Mouse (Mus musculus) cerebellum, adult 2 months (tissue): ENCODE data around the gene Actr10. TPM values are rescaled to one million over a fixed set of nuclear protein-coding genes. Genes with fewer than 3 reads are reported as not detected.

ENCODE experiments used
- DNase-seq, 2 experiments: peaks; one replicate each; pipeline ENCODE4 v3.0.0; 2021
- H3K27ac ChIP-seq: fragments of 200-500 bp; 2 replicates; pipeline ENCODE4 v1.5.1; 2012; ENCODE audit warnings: low read length, control low read depth, inconsistent platforms; ENCODE audit not compliant: insufficient read depth
- H3K27me3 ChIP-seq: fragments of 200-500 bp; 2 replicates; pipeline ENCODE4 v1.6.1; 2012; ENCODE audit warnings: inconsistent platforms, mild to moderate bottlenecking, low read length, moderate library complexity; ENCODE audit not compliant: control insufficient read depth, insufficient read depth
- H3K4me1 ChIP-seq: fragments of 200-500 bp; 2 replicates; pipeline ENCODE4 v1.6.1; 2011; ENCODE audit warnings: low read length; ENCODE audit not compliant: control insufficient read depth, insufficient read depth
- H3K4me3 ChIP-seq: fragments of 200-500 bp; replicated peaks from 2 replicates; pipeline ENCODE3; 2011; ENCODE audit warnings: mild to moderate bottlenecking, low read depth, low read length, control low read depth; ENCODE audit not compliant: insufficient read depth
- CTCF ChIP-seq: fragments of 200-500 bp; IDR thresholded peaks from 2 replicates; pipeline ENCODE4 v1.5.1; 2011; ENCODE audit warnings: low read depth, mild to moderate bottlenecking, control low read depth, low read length, moderate library complexity, borderline replicate concordance; ENCODE audit not compliant: insufficient read depth
- POLR2A ChIP-seq: fragments of 200-500 bp; IDR thresholded peaks from 2 replicates; pipeline ENCODE4 v1.6.1; 2011; ENCODE audit warnings: low read length, control low read depth, borderline replicate concordance; ENCODE audit not compliant: insufficient read depth
- WGBS: fragments of 180-500 bp; shearing (Covaris S2); methylation state at CpG from one replicate; pipeline ENCODE4 v1.1.7; 2018; 5-methylcytosine and 5-hydroxymethylcytosine counted together
- polyA plus RNA-seq: library from polyadenylated mRNA; depleted of rRNA; stranded (reverse); fragments of >200 nt; gene quantifications from 2 replicates; pipeline ENCODE4 v1.2.3, GENCODE M21; 2012

Actr10 gene
- polyA plus RNA-seq, 1 experiment, result 108 TPM

GRCm38 (mm10) chr12:70904471-70904870, 33.2 kb upstream of the Actr10 start:
- no peak overlapping the region for H3K4me3 ChIP-seq
- H3K27me3 ChIP-seq, result no peaks in the 10 kb centered on the region
- TF ChIP-seq CTCF, result no peak
- no peak for TF ChIP-seq POLR2A
- DNase-seq, result no peak
- no peak overlapping the region for H3K27ac ChIP-seq
- no peaks in the 10 kb centered on the region for H3K4me1 ChIP-seq
- WGBS, result 78% methylated on average over 10 of the region's 10 CpGs

DNA sequence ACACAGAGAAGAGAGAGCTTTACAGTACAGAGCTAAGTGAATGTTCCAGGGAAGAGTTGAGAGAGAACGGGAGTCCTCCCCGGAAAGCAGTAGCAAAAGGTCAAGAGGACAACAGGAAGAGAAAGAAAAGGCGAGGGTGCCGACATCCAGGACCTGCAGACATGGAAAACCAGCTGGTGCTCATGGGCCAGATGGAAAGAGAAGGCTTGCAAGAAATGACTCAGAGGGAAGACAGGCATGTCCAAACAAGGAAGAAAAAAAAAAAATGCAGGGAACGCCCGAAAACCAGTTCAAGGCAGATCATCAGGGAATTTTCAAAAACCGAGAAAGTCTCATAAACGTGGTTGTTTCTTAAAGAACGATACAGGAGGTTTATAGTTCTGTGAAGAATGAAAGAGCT, 30.8 kb upstream of the Actr10 start:
- no peak for TF ChIP-seq POLR2A
- no peak for TF ChIP-seq CTCF
- Histone ChIP-seq H3K4me1 (0 out of 2 replicates have a peak, but pooled peaks cover 3% of the 10 kb centered on the region), H3K27ac (no peak overlapping the region), H3K27me3 (no peaks in the 10 kb centered on the region), H3K4me3 (no peak overlapping the region)
- 53% methylated on average over 9 of the region's 9 CpGs for WGBS
- peak; percentile 20 to 37 for DNase-seq

GRCm38 (mm10) chr12:70907651-70908050, 30.0 kb upstream of the Actr10 start:
- H3K27ac ChIP-seq, result no peak overlapping the region
- H3K4me3 ChIP-seq, result no peak overlapping the region
- no peak for DNase-seq
- TF ChIP-seq POLR2A (no peak), CTCF (no peak)
- H3K27me3 ChIP-seq, result no peaks in the 10 kb centered on the region
- WGBS, result 72% methylated on average over 11 of the region's 11 CpGs
- H3K4me1 ChIP-seq, result 0 out of 2 replicates have a peak, but pooled peaks cover 3% of the 10 kb centered on the region

DNA sequence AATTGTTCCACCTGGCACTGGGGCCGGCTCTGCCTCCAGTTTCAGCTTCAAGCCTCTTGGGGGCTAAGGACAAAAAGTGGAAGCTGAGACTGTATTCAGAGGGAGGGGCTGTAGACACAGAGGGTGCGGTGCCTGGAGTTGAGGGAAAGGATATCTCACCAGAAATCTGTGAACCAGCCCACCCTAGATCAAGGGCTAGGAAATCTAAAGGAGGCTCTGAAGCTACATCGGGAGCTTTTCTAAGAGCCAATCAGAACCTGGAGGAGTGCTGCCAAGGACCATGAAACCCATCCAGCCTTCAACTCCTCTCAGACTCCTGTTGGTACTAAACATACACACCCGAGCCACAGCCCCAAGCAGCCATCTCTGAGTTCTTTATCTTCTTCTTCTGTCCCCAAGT, 29.6 kb upstream of the Actr10 start:
- H3K4me1 ChIP-seq, result 0 out of 2 replicates have a peak, but pooled peaks cover 3% of the 10 kb centered on the region
- TF ChIP-seq CTCF (no peak), POLR2A (no peak)
- WGBS, result 53% methylated on average over 4 of the region's 4 CpGs
- no peaks in the 10 kb centered on the region for H3K27me3 ChIP-seq
- DNase-seq, result no peak
- H3K4me3 ChIP-seq, result no peak overlapping the region
- H3K27ac ChIP-seq, result no peak overlapping the region

DNA sequence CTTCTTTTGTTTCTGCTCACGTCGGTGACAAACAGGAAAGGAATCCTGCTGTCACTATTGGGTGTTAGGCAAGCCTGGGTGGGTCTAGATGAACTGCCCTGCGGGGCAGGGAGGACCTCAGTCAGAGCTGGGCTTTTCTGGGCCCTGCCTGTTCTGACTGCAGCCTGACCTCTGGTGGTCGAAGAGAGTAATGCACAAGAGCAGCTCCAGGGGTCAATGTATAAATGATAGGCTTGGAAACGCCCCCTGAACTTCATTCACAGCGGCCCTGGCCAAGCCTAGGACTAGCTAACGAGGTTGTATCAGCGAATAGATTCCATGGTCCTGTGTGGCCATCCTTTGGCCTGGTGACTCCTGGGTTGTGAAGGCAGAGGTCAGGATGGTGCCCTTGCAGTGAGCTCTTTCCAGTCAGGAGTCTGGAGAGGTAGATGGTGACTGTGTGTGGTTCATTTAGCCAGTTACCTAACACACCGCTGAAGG, 27.4 kb upstream of the Actr10 start:
- peak; percentile 73 to 88 for DNase-seq
- H3K27me3 ChIP-seq, result no peaks in the 10 kb centered on the region
- peaks cover 8% of the 10 kb centered on the region for H3K4me1 ChIP-seq
- 13% methylated on average over 9 of the region's 9 CpGs for WGBS
- TF ChIP-seq CTCF (peak; percentile 88), POLR2A (no peak)
- H3K27ac ChIP-seq, result no peak overlapping the region
- H3K4me3 ChIP-seq, result no peak overlapping the region

- H3K27me3 ChIP-seq, result no peaks in the 10 kb centered on the region
- no peak overlapping the region for H3K4me3 ChIP-seq
- TF ChIP-seq POLR2A (no peak), CTCF (peak; percentile 99)
- peak; percentile 79 to 87 for DNase-seq
- H3K27ac ChIP-seq, result no peak overlapping the region
- H3K4me1 ChIP-seq, result peaks cover 8% of the 10 kb centered on the region
- WGBS, result 10% methylated on average over 5 of the region's 5 CpGs
Measured at GRCm38 (mm10) chr12:70911029-70911428, 26.6 kb upstream of the Actr10 start.

DNA sequence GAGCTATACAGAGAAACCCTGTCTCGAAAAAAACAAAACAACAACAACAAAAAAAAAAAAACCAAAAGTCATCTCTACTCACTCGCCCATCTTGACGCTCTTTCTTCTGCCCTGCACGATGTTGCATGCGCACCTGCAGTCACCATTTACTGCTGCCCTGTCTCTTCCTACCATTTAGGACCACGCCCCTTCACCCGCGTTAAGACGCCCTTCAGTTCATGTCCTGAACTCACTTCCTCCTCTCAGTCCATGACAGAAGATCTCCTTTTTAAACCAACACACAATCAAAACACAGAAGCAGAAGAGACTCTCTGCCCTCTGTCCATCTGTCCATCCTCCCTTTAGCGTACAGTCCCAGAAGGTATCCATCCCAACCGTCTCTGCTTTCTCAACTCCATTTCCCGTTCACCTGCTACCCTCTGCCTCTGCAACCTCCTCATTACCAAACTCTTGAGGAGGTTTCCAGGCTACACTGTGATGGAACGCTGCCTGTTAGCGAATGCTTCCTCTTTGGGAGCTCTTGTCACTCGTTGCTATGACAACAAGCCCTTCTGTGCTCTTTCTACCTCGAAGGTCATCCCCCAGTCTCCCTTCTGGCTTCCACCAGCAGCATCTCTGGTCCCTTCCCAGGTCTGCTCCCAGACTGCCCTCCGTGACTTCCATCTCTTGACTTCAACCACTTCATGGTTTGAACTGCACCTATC, 25.8 kb upstream of the Actr10 start:
- Histone ChIP-seq H3K4me3 (no peak overlapping the region), H3K27ac (no peak overlapping the region), H3K27me3 (no peaks in the 10 kb centered on the region), H3K4me1 (peaks cover 8% of the 10 kb centered on the region)
- DNase-seq, result no peak
- WGBS, result 65% methylated on average over 17 of the region's 17 CpGs
- no peak for TF ChIP-seq CTCF
- TF ChIP-seq POLR2A, result no peak

- WGBS, result 57% methylated on average over 3 of the region's 3 CpGs
- TF ChIP-seq CTCF (peak; percentile 40), POLR2A (no peak)
- peak in 1 of 2 experiments; percentile 44 for DNase-seq
- no peak overlapping the region for H3K4me3 ChIP-seq
- H3K27ac ChIP-seq, result no peak overlapping the region
- no peaks in the 10 kb centered on the region for H3K27me3 ChIP-seq
- peaks cover 8% of the 10 kb centered on the region for H3K4me1 ChIP-seq
Measured at GRCm38 (mm10) chr12:70913429-70913828, 24.2 kb upstream of the Actr10 start.
